ENCODE assay signal across 22 mouse cellular contexts in genomic region chr14:21537838-21538237, GRCm38 (mm10). TPM values are rescaled to one million over a fixed set of nuclear protein-coding genes. Genes with fewer than 3 reads are reported as not detected.
DNase-seq lines count a peak whose midpoint lies in the region; ATAC-seq and TF ChIP-seq lines count a peak whose summit lies in the region.
"Had no signal": no experiment of that assay in that cellular context is flagged by ENCODE, and none has a peak within 500 bp of the region (broad histone marks: within the 10 kb centered on the region; RNA-seq: fewer than 3 reads in every experiment).

No protein-coding gene starts in this region.

- H3K4me2 ChIP-seq in heart, embryonic 13.5 days = no peak overlapping the region
- H3K4me2 ChIP-seq: embryonic facial prominence, embryonic 12.5 days; forebrain, embryonic 12.5 days; heart, embryonic 15.5 days; hindbrain, embryonic 12.5 days had no signal

- no peak overlapping the region for H3K9ac ChIP-seq in heart, embryonic 13.5 days
- H3K9ac ChIP-seq in heart, adult 2 months (ENCODE audit: low read depth, low read length) = no peak overlapping the region
- H3K9ac ChIP-seq: embryonic facial prominence, embryonic 12.5 days; forebrain, embryonic 12.5 days; heart, embryonic 15.5 days; hindbrain, embryonic 12.5 days had no signal

- WGBS in heart, embryonic 13.5 days = 79% methylated on average over 3 of the region's 3 CpGs
- WGBS in heart, adult 2 months = 67% methylated on average over 3 of the region's 3 CpGs

- TF ChIP-seq POLR2A in heart, adult 2 months (IDR thresholded peaks at IDR 0.05; ENCODE audit: insufficient read depth, low read depth, low read length) = no peak

- DNase-seq in heart, adult 2 months = no peak
- peak; percentile 96 for DNase-seq in fat pad, adult 2 months (ENCODE audit: extremely low read depth, low read depth, low spot score)
- no peak for DNase-seq in embryo, embryonic 10 days (ENCODE audit: low spot score)
- DNase-seq in frontal cortex, postnatal 14 days (ENCODE audit: low spot score in 2 of 2) = no peak
- DNase-seq in yolk sac, embryonic 10.5 days (ENCODE audit: low spot score) = no peak
- DNase-seq: adrenal gland, postnatal 10 days; cerebellum, adult 11 months; cerebellum, adult 8-10 months; cerebellum, postnatal 14 days; gastrocnemius, postnatal 36 days; heart, adult 18-20 months; heart, postnatal 4 days; kidney, adult 11 months had no signal

- no peaks in the 10 kb centered on the region for H3K27me3 ChIP-seq in heart, embryonic 13.5 days (replicated peaks)
- no peaks in the 10 kb centered on the region for H3K27me3 ChIP-seq in heart, adult 2 months (ENCODE audit: control insufficient read depth, insufficient read depth, low read length)
- no peaks in the 10 kb centered on the region for H3K27me3 ChIP-seq in E14TG2a.4 (ENCODE audit: insufficient read depth, low read length)
- H3K27me3 ChIP-seq: embryonic facial prominence, embryonic 12.5 days; forebrain, embryonic 12.5 days; heart, embryonic 15.5 days; hindbrain, embryonic 12.5 days had no signal

- intact Hi-C loops in heart, adult 2 months (cut with DNase I) = loop anchor here (5.0 kb wide), 1 partner anchor 69 kb away; no protein-coding TSS in a partner anchor

- TF ChIP-seq EP300 in heart, adult 2 months (IDR thresholded peaks at IDR 0.05; ENCODE audit: insufficient read depth, low read depth, low read length) = no peak

- peaks cover 20% of the 10 kb centered on the region for H3K36me3 ChIP-seq in heart, embryonic 13.5 days
- peaks cover 14% of the 10 kb centered on the region for H3K36me3 ChIP-seq in heart, adult 2 months (ENCODE audit: control insufficient read depth, insufficient read depth, low read length)
- peaks cover 93% of the 10 kb centered on the region for H3K36me3 ChIP-seq in E14TG2a.4 (ENCODE audit: insufficient read depth, low read length)

- H3K9me3 ChIP-seq in heart, embryonic 13.5 days = 0 out of 2 replicates have a peak, but pooled peaks cover 4% of the 10 kb centered on the region
- H3K9me3 ChIP-seq in E14TG2a.4 (ENCODE audit: low read length) = no peaks in the 10 kb centered on the region
- H3K9me3 ChIP-seq: embryonic facial prominence, embryonic 12.5 days; heart, embryonic 15.5 days; hindbrain, embryonic 12.5 days had no signal

- TF ChIP-seq CTCF in heart, adult 2 months (IDR thresholded peaks at IDR 0.05) = no peak
- no peak for TF ChIP-seq CTCF in E14TG2a.4 (conservative IDR thresholded peaks at IDR 0.05; ENCODE audit: low read length)

- H3K4me3 ChIP-seq in heart, embryonic 13.5 days = no peak overlapping the region
- H3K4me3 ChIP-seq in heart, adult 2 months = no peak overlapping the region
- H3K4me3 ChIP-seq in E14TG2a.4 (replicated peaks; ENCODE audit: low read length) = peak overlapping the region; percentile 58
- H3K4me3 ChIP-seq: embryonic facial prominence, embryonic 12.5 days; forebrain, embryonic 12.5 days; heart, embryonic 15.5 days; hindbrain, embryonic 12.5 days had no signal

- no peak overlapping the region for H3K27ac ChIP-seq in heart, embryonic 13.5 days (replicated peaks)
- H3K27ac ChIP-seq in heart, adult 2 months = no peak overlapping the region
- H3K27ac ChIP-seq: embryonic facial prominence, embryonic 12.5 days; forebrain, embryonic 12.5 days; hindbrain, embryonic 12.5 days had no signal

- peaks cover 3% of the 10 kb centered on the region; the same call in 1 of the 2 replicates for H3K79me2 ChIP-seq in heart, adult 2 months (replicated peaks; ENCODE audit: control insufficient read depth, insufficient read depth, low read length)

- peaks cover 55% of the 10 kb centered on the region for H3K4me1 ChIP-seq in heart, embryonic 13.5 days
- H3K4me1 ChIP-seq in heart, adult 2 months (ENCODE audit: control insufficient read depth, insufficient read depth, low read length) = peaks cover 10% of the 10 kb centered on the region
- H3K4me1 ChIP-seq in E14TG2a.4 (replicated peaks; ENCODE audit: low read depth, low read length) = peaks cover 99% of the 10 kb centered on the region

- 0 out of 2 replicates have a peak, but pooled peaks have one; percentile 25 for ATAC-seq in heart, embryonic 13.5 days (ENCODE audit: extremely low read depth, insufficient number of reproducible peaks, low FRiP score, low TSS enrichment)
- ATAC-seq in CD4-positive, CD25-positive, alpha-beta regulatory T cell, adult 4 months = peak; percentile 27
- ATAC-seq: forebrain, embryonic 16.5 days; hindbrain, embryonic 16.5 days had no signal

RNA-seq across cellular contexts. Expression of gene Kat6b, which starts 56.6 kb away (rescaled TPM):
- 9.8 and 11.8 TPM in 2 replicates for polyA plus RNA-seq in heart, embryonic 13.5 days (2015; fragmentation: Nextera tagmentation; extraction: Ambion mirVana)
- total RNA-seq in heart, adult 2 months (2021) = 10 to 100 TPM; 26.6 to 27.9 TPM
- polyA plus RNA-seq in heart, adult 2 months (2012; rRNA removed) = 9.0 and 12.7 TPM in 2 replicates
- polyA plus RNA-seq in CD4-positive, CD25-positive, alpha-beta regulatory T cell, adult 4 months (2017; shearing (Covaris generic)) = 10 to 100 TPM; 17.1 to 18.3 TPM
